ENCODE assay signal across 17 mouse cellular contexts in the genomic region with DNA sequence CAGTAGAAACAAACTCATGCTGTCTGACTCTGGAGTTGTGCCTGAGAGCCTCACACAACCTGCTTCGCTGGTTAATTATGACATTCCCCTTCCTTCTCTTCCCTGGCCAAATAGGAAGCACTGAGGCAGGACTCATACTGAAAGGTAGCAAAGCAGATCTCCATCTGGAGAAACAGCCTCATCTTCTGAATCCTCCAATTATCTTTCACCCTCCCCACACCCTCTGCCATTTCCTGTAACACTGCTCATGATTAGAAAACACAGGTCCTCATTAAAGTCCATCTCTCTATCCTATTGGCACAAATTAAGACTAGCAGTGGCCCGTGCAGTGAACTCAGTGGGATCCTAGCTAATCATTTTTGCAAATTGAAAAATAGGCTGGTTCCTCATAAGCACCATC.
DNase-seq lines count a peak whose midpoint lies in the region; ATAC-seq and TF ChIP-seq lines count a peak whose summit lies in the region.
"Had no signal": no experiment of that assay in that cellular context is flagged by ENCODE, and none has a peak within 500 bp of the region (broad histone marks: within the 10 kb centered on the region; RNA-seq: fewer than 3 reads in every experiment).

No protein-coding gene starts in this region.

- no peak for DNase-seq in neural tube, embryonic 10.5 days (ENCODE audit: extremely low spot score, low spot score)
- no peak for DNase-seq in midbrain, embryonic 14.5 days
- DNase-seq in retina, postnatal 1 day: peak; percentile 58
- no peak for DNase-seq in liver, postnatal 0 days
- DNase-seq in embryo, embryonic 11 days: no peak
- no peak for DNase-seq in layer of hippocampus, adult 9-10 months (ENCODE audit: low spot score)
- DNase-seq: cerebellum, adult 11-12 months; heart, adult 11 months; kidney, adult 18-20 months; kidney, postnatal 10 days; layer of hippocampus, adult 9-11 months; lung, postnatal 36 days had no signal

- TF ChIP-seq CTCF in liver, postnatal 0 days (IDR thresholded peaks at IDR 0.05; ENCODE audit: low read depth): no peak

- H3K9me3 ChIP-seq in neural tube, embryonic 12.5 days: no peaks in the 10 kb centered on the region
- H3K9me3 ChIP-seq in forebrain, embryonic 16.5 days (ENCODE audit: control insufficient read depth, low read length): no peaks in the 10 kb centered on the region
- H3K9me3 ChIP-seq in midbrain, embryonic 14.5 days (ENCODE audit: control insufficient read depth, low read length): no peaks in the 10 kb centered on the region
- no peaks in the 10 kb centered on the region for H3K9me3 ChIP-seq in liver, postnatal 0 days (ENCODE audit: low read length)
- H3K9me3 ChIP-seq: embryonic facial prominence, embryonic 13.5 days; heart, embryonic 15.5 days; limb, embryonic 15.5 days had no signal

- no peak overlapping the region for H3K27ac ChIP-seq in neural tube, embryonic 12.5 days
- H3K27ac ChIP-seq in forebrain, embryonic 16.5 days (ENCODE audit: low read length): peak overlapping the region; percentile 58
- no peak overlapping the region for H3K27ac ChIP-seq in midbrain, embryonic 14.5 days (replicated peaks; ENCODE audit: low read depth, low read length)
- no peak overlapping the region for H3K27ac ChIP-seq in liver, postnatal 0 days (ENCODE audit: low read depth)
- H3K27ac ChIP-seq: embryonic facial prominence, embryonic 13.5 days; heart, embryonic 15.5 days; limb, embryonic 15.5 days had no signal

- H3K27me3 ChIP-seq in neural tube, embryonic 12.5 days (replicated peaks): no peaks in the 10 kb centered on the region
- H3K27me3 ChIP-seq in forebrain, embryonic 16.5 days (replicated peaks; ENCODE audit: control insufficient read depth, insufficient read depth, low read length): no peaks in the 10 kb centered on the region
- H3K27me3 ChIP-seq in midbrain, embryonic 14.5 days (ENCODE audit: control insufficient read depth, insufficient read depth, low read length): no peaks in the 10 kb centered on the region
- no peaks in the 10 kb centered on the region for H3K27me3 ChIP-seq in liver, postnatal 0 days (ENCODE audit: insufficient read depth, low read length)
- H3K27me3 ChIP-seq: embryonic facial prominence, embryonic 13.5 days; heart, embryonic 15.5 days; limb, embryonic 15.5 days had no signal

- H3K4me1 ChIP-seq in neural tube, embryonic 12.5 days: no peaks in the 10 kb centered on the region
- H3K4me1 ChIP-seq in forebrain, embryonic 16.5 days (replicated peaks; ENCODE audit: control insufficient read depth, insufficient read depth, low read length): peaks cover 13% of the 10 kb centered on the region
- no peaks in the 10 kb centered on the region for H3K4me1 ChIP-seq in midbrain, embryonic 14.5 days (ENCODE audit: control insufficient read depth, insufficient read depth, low read length)
- H3K4me1 ChIP-seq in liver, postnatal 0 days (ENCODE audit: insufficient read depth): no peaks in the 10 kb centered on the region
- H3K4me1 ChIP-seq: embryonic facial prominence, embryonic 13.5 days; heart, embryonic 15.5 days; limb, embryonic 15.5 days had no signal

- no peak for TF ChIP-seq EP300 in liver, postnatal 0 days (IDR thresholded peaks at IDR 0.05; ENCODE audit: low read depth)

- ATAC-seq in neural tube, embryonic 12.5 days (ENCODE audit: low FRiP score, low read depth): peak; percentile 65
- ATAC-seq in forebrain, embryonic 16.5 days: peak; percentile 73
- ATAC-seq in midbrain, embryonic 14.5 days (ENCODE audit: low FRiP score, low TSS enrichment): peak; percentile 48; the same call in 1 of the 2 replicates
- no peak for ATAC-seq in liver, postnatal 0 days

- H3K4me3 ChIP-seq in neural tube, embryonic 12.5 days: no peak overlapping the region
- no peak overlapping the region for H3K4me3 ChIP-seq in forebrain, embryonic 16.5 days (replicated peaks; ENCODE audit: low read length)
- no peak overlapping the region for H3K4me3 ChIP-seq in midbrain, embryonic 14.5 days (replicated peaks; ENCODE audit: low read depth, low read length)
- H3K4me3 ChIP-seq in liver, postnatal 0 days (ENCODE audit: low read depth, low read length): no peak overlapping the region
- H3K4me3 ChIP-seq: embryonic facial prominence, embryonic 13.5 days; heart, embryonic 15.5 days; limb, embryonic 15.5 days had no signal

- WGBS in neural tube, embryonic 12.5 days: 63% methylated on average over 2 of the region's 2 CpGs
- 32% methylated on average over 2 of the region's 2 CpGs for WGBS in forebrain, embryonic 16.5 days
- 54% methylated on average over 2 of the region's 2 CpGs for WGBS in midbrain, embryonic 14.5 days
- 64% methylated on average over 2 of the region's 2 CpGs for WGBS in liver, postnatal 0 days (ENCODE audit: insufficient replicate concordance)

- no peak overlapping the region for H3K9ac ChIP-seq in neural tube, embryonic 12.5 days
- no peak overlapping the region for H3K9ac ChIP-seq in forebrain, embryonic 16.5 days (replicated peaks; ENCODE audit: low read depth, low read length)
- no peak overlapping the region for H3K9ac ChIP-seq in midbrain, embryonic 14.5 days (replicated peaks; ENCODE audit: low read length)
- no peak overlapping the region for H3K9ac ChIP-seq in liver, postnatal 0 days (replicated peaks)
- H3K9ac ChIP-seq: embryonic facial prominence, embryonic 13.5 days; heart, embryonic 15.5 days; limb, embryonic 15.5 days had no signal

- H3K4me2 ChIP-seq in neural tube, embryonic 12.5 days (replicated peaks): no peak overlapping the region
- H3K4me2 ChIP-seq in forebrain, embryonic 16.5 days (ENCODE audit: low read length): no peak overlapping the region
- H3K4me2 ChIP-seq in midbrain, embryonic 14.5 days (ENCODE audit: low read length): no peak overlapping the region
- no peak overlapping the region for H3K4me2 ChIP-seq in liver, postnatal 0 days (ENCODE audit: low read depth, low read length)
- H3K4me2 ChIP-seq: embryonic facial prominence, embryonic 13.5 days; heart, embryonic 15.5 days; limb, embryonic 15.5 days had no signal

- H3K36me3 ChIP-seq in neural tube, embryonic 12.5 days: no peaks in the 10 kb centered on the region
- H3K36me3 ChIP-seq in forebrain, embryonic 16.5 days (ENCODE audit: control insufficient read depth, insufficient read depth): no peaks in the 10 kb centered on the region
- no peaks in the 10 kb centered on the region for H3K36me3 ChIP-seq in midbrain, embryonic 14.5 days (ENCODE audit: control insufficient read depth, insufficient read depth, low read length)
- no peaks in the 10 kb centered on the region for H3K36me3 ChIP-seq in liver, postnatal 0 days (replicated peaks; ENCODE audit: insufficient read depth, low read length)
- H3K36me3 ChIP-seq: embryonic facial prominence, embryonic 13.5 days; heart, embryonic 15.5 days; limb, embryonic 15.5 days had no signal
